Mouse (Mus musculus): Measurements from ENCODE around the gene Dap3. TPM values are rescaled to one million over a fixed set of nuclear protein-coding genes. Genes with fewer than 3 reads are reported as not detected.
"Not testable (repeated sequence)": the region's sequence is repeated elsewhere in the genome, so short reads cannot be mapped to it uniquely, and the experiment has no call there.

Gene Dap3
- polyA plus RNA-seq (2015; fragmentation: Nextera tagmentation; extraction: Ambion mirVana) = 125 and 132 TPM in 2 replicates

DNA sequence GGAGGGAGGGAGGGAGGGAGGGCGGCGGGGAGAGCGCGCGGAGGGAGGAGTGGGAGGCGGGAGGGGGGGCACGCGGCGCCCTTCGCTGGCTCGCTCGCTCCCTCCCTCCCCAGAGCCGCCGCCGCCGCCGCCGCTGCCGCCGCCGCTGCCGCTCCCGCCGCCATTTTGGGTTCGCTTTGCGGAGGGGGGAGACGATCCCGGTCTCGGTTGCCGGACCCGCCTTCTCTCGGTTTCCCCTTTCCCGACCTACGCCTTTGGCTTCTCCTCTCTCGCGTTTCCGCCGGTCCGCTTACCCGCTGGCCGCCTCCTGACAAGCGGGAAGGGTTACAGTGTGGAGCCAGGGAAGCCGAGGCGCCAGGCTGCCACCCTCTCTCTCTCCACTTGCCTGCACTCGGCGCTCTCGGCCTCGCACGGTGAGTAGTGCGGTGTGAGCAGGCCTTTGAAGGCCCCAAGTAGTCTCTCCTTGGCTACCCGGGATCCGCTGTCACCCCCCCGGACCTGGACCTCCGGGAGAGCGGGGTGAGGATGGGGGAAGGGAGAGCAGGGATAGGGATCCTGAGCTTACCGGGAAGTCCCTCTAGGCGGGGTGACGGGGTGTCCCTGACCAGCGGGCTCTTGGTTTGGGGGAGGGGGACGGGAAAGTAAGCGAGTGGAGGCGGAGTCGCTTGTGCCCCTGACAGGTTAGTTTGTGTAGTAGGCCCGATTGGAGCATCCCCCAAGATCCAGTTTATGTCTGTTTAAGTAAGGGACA, at the start of gene Dap3, which contains the start of gene Ash1l:
TSS of gene Dap3 (minus strand) at position 606 of the 751 bp plus-strand sequence.
TSS of gene Ash1l (plus strand) at position 47 of the 751 bp plus-strand sequence.
- H3K9me3 ChIP-seq = no peaks in the 10 kb centered on the region
- H3K4me3 ChIP-seq = peak within 1 kb of the TSS; percentile 95
- peak within 1 kb of the TSS; percentile 100 for H3K27ac ChIP-seq (replicated peaks)
- no peaks in the 10 kb centered on the region for H3K36me3 ChIP-seq
- peak within 1 kb of the TSS; percentile 80 for H3K4me2 ChIP-seq
- no peaks in the 10 kb centered on the region for H3K27me3 ChIP-seq (replicated peaks)
- ATAC-seq (ENCODE audit: extremely low read depth, insufficient number of reproducible peaks, low FRiP score, low TSS enrichment) = peak; percentile 66
- WGBS = under 1% methylated on average over 37 of the region's 64 CpGs
- peaks cover 45% of the 10 kb centered on the region for H3K4me1 ChIP-seq
- H3K9ac ChIP-seq = peak within 1 kb of the TSS; percentile 99

DNA sequence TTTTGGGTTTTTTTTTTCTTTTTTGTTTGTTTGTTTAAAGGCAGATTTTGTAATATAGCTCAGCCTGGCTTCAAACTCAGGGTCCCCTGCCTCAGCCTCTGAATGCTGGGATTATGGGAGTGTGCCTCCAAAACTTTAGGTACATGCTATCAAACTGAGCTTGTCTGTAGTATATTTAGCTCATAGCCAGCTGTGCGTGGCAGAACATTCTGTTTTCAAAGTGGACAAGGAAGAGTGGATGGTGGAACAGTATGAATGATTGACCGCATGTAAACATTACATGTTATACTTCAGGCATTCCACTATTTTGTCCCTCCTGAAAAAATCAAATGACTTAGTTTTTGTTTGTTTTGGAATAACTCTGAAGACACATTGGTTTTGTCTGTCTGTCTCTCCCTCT, 41.8 kb upstream of the Dap3 start:
- Histone ChIP-seq H3K27me3 (replicated peaks) (no peaks in the 10 kb centered on the region), H3K4me1 (peaks cover 13% of the 10 kb centered on the region), H3K9me3 (no peaks in the 10 kb centered on the region), H3K27ac (replicated peaks) (no peak overlapping the region), H3K36me3 (peaks cover 29% of the 10 kb centered on the region), H3K4me3 (no peak overlapping the region), H3K9ac (no peak overlapping the region), H3K4me2 (no peak overlapping the region)
- 64% methylated on average over 2 of the region's 2 CpGs for WGBS
- no peak for ATAC-seq (ENCODE audit: extremely low read depth, insufficient number of reproducible peaks, low FRiP score, low TSS enrichment)

DNA sequence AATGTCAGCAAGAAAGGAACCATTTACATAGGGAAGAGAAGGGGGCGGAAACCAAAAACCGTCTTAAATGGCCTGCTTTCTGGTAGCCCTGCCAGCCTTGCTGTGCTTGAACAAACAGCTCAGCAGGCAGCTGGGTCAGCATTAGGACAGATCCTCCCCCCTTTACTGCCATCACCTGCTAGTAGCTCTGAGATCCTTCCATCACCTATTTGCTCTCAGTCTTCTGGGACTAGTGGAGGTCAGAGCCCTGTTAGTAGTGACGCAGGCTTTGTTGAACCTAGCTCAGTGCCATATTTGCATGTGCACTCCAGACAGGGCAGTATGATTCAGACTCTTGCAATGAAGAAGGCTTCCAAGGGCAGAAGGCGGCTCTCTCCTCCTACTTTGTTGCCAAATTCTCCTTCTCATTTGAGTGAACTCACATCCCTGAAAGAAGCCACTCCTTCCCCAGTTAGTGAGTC, 33.0 kb upstream of the Dap3 start:
- H3K27me3 ChIP-seq (replicated peaks) = no peaks in the 10 kb centered on the region
- ATAC-seq (ENCODE audit: extremely low read depth, insufficient number of reproducible peaks, low FRiP score, low TSS enrichment) = no peak
- H3K4me1 ChIP-seq = no peaks in the 10 kb centered on the region
- no peak overlapping the region for H3K27ac ChIP-seq (replicated peaks)
- no peak overlapping the region for H3K9ac ChIP-seq
- WGBS = 70% methylated on average over 4 of the region's 4 CpGs
- H3K36me3 ChIP-seq = peaks cover 69% of the 10 kb centered on the region
- no peaks in the 10 kb centered on the region for H3K9me3 ChIP-seq
- H3K4me2 ChIP-seq = no peak overlapping the region
- H3K4me3 ChIP-seq = no peak overlapping the region

DNA sequence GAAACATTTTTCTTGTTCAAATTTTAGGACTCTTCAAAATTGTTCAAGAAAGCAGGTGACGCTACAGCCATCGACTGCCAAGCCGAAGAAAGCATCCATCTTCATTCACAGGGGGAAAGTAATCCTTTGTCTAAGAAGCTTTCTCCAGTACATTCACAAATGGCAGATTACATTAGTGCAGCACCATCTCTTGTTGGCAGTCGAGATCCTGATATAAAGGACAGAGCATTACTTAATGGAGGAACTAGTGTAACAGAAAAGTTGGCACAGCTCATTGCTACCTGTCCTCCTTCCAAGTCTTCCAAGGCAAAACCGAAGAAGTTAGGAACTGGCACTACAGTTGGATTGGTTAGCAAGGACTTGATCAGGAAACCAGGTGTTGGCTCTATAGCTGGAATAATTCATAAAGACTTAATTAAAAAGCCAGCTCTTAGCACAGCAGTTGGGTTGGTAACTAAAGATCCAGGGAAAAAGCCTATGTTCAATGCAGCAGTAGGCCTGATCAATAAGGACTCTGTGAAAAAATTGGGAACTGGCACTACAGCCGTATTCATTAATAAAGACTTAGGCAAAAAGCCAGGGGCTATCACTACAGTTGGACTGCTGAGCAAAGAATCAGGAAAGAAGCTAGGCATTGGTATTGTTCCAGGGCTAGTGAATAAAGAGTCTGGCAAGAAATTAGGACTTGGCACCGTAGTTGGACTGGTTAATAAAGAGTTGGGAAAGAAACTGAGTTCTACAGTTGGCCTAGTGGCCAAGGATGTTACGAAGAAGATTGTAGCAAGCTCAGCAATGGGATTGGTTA, 30.4 kb upstream of the Dap3 start:
- H3K9me3 ChIP-seq = 0 out of 2 replicates have a peak, but pooled peaks cover 5% of the 10 kb centered on the region
- no peak for ATAC-seq (ENCODE audit: extremely low read depth, insufficient number of reproducible peaks, low FRiP score, low TSS enrichment)
- no peaks in the 10 kb centered on the region for H3K4me1 ChIP-seq
- no peak overlapping the region for H3K27ac ChIP-seq (replicated peaks)
- no peaks in the 10 kb centered on the region for H3K27me3 ChIP-seq (replicated peaks)
- H3K4me3 ChIP-seq = no peak overlapping the region
- H3K9ac ChIP-seq = no peak overlapping the region
- peaks cover 63% of the 10 kb centered on the region for H3K36me3 ChIP-seq
- 91% methylated on average over 8 of the region's 8 CpGs for WGBS
- H3K4me2 ChIP-seq = no peak overlapping the region

DNA sequence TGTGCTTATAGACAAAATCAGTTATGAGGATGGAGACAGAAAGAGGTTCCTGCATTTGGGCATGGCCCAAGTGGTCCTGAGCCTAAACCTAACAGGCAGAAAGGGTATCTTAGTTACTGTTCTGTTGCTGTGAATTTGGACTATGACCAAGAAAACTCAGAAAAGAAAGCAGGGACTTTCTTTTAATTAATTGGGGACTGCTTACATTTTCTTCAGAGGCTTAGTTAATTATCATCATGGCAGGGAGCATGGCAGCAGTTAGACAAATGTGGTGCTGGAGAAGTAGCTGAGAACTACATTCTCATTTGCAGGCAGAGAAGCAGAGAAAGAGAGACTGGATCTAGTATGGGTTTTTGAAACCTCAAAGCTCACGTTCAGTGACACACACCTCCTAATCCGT, 24.0 kb upstream of the Dap3 start:
- no peak overlapping the region for H3K27ac ChIP-seq (replicated peaks)
- WGBS = 72% methylated on average over 2 of the region's 2 CpGs
- H3K36me3 ChIP-seq = peaks cover 18% of the 10 kb centered on the region
- H3K9ac ChIP-seq = no peak overlapping the region
- H3K9me3 ChIP-seq = 0 out of 2 replicates have a peak, but pooled peaks cover 5% of the 10 kb centered on the region
- H3K27me3 ChIP-seq (replicated peaks) = no peaks in the 10 kb centered on the region
- no peak for ATAC-seq (ENCODE audit: extremely low read depth, insufficient number of reproducible peaks, low FRiP score, low TSS enrichment)
- H3K4me1 ChIP-seq = peaks cover 12% of the 10 kb centered on the region; the same call in 1 of the 2 replicates
- no peak overlapping the region for H3K4me2 ChIP-seq
- no peak overlapping the region for H3K4me3 ChIP-seq

DNA sequence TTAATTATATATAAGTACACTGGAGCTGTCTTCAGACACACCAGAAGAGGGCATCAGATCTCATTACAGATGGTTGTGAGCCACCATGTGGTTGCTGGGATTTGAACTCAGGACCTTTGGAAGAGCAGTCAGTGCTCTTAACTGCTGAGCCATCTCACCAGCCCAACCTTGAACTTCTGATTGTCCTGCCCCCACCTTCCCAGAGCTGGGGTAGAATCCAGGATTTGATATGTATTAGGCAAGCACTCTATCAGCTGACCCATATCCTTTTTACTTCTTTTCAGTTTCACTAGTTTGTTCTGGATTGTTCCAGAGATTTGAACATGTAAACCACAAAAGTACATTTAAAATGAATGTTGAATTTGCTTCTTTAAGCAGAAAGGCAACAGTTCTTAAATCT, 12.2 kb upstream of the Dap3 start:
- not testable (repeated sequence) for H3K9me3 ChIP-seq

DNA sequence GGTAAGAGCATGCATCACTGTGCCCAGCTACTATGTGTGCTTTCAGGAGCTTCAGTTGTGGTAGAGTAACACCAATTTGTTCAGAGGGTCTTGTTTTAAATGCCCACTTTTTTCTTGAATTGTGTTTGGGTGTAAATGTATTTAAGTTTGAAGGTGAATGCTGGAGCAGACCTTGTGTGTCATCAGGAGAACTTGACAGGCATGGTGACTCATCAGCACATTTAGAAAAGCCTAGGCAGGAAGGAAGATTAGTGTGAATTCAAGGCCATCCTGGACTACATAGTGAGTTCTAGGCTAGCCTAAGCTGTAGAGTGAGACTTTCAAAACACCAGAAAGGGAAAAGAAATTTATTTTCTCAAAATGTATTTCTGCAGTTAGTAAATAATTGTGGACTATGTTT, 2.8 kb upstream of the Dap3 start:
- H3K27ac ChIP-seq (replicated peaks) = no peak overlapping the region
- no peaks in the 10 kb centered on the region for H3K9me3 ChIP-seq
- H3K4me3 ChIP-seq = no peak overlapping the region
- no peak overlapping the region for H3K9ac ChIP-seq
- no peaks in the 10 kb centered on the region for H3K36me3 ChIP-seq
- no peak overlapping the region for H3K4me2 ChIP-seq
- H3K4me1 ChIP-seq = peaks cover 46% of the 10 kb centered on the region
- no peaks in the 10 kb centered on the region for H3K27me3 ChIP-seq (replicated peaks)
- ATAC-seq (ENCODE audit: extremely low read depth, insufficient number of reproducible peaks, low FRiP score, low TSS enrichment) = no peak

More for the DNA sequence above, 12.2 kb upstream of the Dap3 start:
- H3K36me3 ChIP-seq = peaks cover 20% of the 10 kb centered on the region
- peaks cover 15% of the 10 kb centered on the region for H3K4me1 ChIP-seq
- H3K4me2 ChIP-seq; H3K9ac ChIP-seq; ATAC-seq (ENCODE audit: extremely low read depth, insufficient number of reproducible peaks, low FRiP score, low TSS enrichment); H3K27me3 ChIP-seq (replicated peaks); H3K27ac ChIP-seq (replicated peaks); H3K4me3 ChIP-seq: not testable (repeated sequence)

DNA sequence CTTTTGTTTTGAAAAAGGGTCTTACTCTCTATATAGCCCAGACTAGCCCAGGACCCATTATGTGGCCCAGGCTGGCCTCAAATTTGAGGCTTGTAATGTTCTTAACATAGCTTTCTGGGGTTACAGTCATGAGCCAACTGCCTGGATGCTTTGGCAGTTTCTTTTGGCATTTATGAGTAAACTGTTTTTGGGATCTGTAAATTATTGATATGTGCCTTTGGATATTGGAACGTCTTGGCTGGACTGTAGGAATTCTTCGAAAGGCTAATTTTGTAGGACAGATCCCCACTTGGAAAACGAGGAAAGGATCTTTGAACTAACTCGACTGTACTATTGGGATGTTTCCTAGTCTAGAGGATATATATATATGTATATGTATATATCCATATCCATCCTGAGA, 2.3 kb upstream of the Dap3 start:
- Histone ChIP-seq H3K9ac (no peak overlapping the region), H3K4me2 (no peak overlapping the region), H3K36me3 (no peaks in the 10 kb centered on the region), H3K4me3 (no peak overlapping the region), H3K27ac (replicated peaks) (no peak overlapping the region), H3K4me1 (peaks cover 48% of the 10 kb centered on the region), H3K27me3 (replicated peaks) (no peaks in the 10 kb centered on the region), H3K9me3 (no peaks in the 10 kb centered on the region)
- ATAC-seq (ENCODE audit: extremely low read depth, insufficient number of reproducible peaks, low FRiP score, low TSS enrichment) = no peak
- 79% methylated on average over 4 of the region's 4 CpGs for WGBS

DNA sequence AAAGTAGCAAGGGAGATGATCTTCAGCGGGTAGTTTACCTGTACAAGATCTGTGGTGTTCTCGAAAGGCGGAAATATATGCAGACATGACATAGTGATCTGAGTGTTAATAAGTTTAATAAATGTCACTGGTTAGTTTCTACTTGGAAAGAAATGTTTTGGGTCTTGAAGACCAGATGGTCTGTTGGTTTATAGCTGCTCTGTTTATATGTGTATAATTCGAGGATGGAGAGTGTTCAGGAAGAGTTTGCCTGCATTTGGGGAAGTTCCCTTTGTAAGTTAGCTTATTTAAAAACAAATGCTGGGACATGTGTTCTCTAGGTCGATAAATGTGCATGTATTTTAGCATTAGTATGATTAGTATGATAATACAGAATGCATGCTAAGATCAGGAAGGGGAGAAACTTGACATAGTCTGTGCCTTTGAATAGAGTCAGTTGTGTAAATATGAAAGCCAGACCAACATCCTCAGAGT, 383 bp upstream of the Dap3 start:
- ATAC-seq (ENCODE audit: extremely low read depth, insufficient number of reproducible peaks, low FRiP score, low TSS enrichment) = no peak
- H3K9ac ChIP-seq = peak overlapping the region; percentile 99
- H3K4me2 ChIP-seq = peak overlapping the region; percentile 80
- WGBS = 4% methylated on average over 5 of the region's 5 CpGs
- no peaks in the 10 kb centered on the region for H3K9me3 ChIP-seq
- peak overlapping the region; percentile 95 for H3K4me3 ChIP-seq
- H3K4me1 ChIP-seq = peaks cover 45% of the 10 kb centered on the region
- peak overlapping the region; percentile 100 for H3K27ac ChIP-seq (replicated peaks)
- H3K27me3 ChIP-seq (replicated peaks) = no peaks in the 10 kb centered on the region
- H3K36me3 ChIP-seq = no peaks in the 10 kb centered on the region

DNA sequence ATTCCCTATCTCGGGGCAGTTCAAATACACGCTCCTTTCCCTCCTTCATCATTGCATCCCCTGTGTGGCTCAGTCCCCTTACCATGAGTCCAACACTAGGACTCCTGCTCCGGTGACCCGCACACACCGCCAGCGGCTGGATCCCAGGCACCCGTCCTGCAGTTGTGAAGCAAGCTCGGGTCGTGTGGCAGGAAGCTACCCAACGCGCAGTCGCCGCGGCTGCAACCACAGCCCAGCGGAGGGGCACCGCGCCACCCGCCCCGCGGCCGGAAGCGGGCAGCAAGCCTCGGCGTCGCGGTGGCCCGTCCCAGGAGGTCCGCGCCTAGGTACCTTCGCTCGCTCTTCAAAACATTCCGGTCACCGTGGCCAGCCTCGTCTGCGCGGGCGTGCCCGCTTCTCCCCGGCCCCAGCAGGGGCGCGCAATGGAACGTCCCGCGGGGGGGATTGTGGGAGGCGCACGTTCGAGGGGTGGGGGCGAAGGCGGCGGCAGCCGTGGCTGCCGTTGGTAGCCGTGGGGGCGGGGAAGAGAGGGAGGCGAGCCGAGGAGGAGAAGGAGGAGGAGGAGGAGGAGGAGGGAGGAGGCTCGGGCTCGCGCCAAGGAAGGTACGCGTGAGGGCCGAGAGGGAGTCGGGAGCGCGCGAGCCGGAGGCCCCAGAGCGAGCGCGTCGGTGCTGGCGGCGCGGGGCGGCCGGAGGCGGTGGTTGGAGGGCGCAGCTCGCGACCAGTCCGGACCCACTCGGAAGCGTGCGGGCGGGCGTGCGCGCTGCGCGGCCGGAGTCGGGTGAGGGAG, 1.0 kb downstream of the Dap3 start:
- under 1% methylated on average over 56 of the region's 92 CpGs for WGBS
- peak overlapping the region; percentile 80 for H3K4me2 ChIP-seq
- peak; percentile 84 for ATAC-seq (ENCODE audit: extremely low read depth, insufficient number of reproducible peaks, low FRiP score, low TSS enrichment)

DNA sequence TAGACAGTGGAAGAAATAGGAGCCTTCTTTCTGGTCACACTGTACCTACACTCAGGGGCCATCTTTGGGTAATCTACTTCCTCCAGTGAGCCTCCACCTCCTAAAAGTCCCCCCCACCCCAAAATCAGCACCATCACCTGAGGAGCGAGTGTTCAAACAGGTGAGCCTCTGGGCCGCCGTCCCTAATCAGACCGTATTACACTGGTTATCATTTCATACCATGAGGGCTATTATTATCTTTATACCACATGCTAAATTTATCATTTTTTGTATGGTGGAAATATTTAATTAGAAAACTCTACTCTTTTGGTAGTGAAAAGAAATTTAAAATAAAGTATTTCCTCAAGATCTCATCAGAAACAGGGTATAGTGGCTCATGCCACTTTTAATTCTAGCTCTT, 6.9 kb downstream of the Dap3 start:
- WGBS = 91% methylated on average over 4 of the region's 4 CpGs
- Histone ChIP-seq H3K4me1 (peaks cover 21% of the 10 kb centered on the region), H3K27me3 (replicated peaks) (no peaks in the 10 kb centered on the region), H3K9ac (no peak overlapping the region), H3K36me3 (peaks cover 33% of the 10 kb centered on the region), H3K9me3 (no peaks in the 10 kb centered on the region), H3K27ac (replicated peaks) (no peak overlapping the region), H3K4me3 (no peak overlapping the region), H3K4me2 (no peak overlapping the region)
- no peak for ATAC-seq (ENCODE audit: extremely low read depth, insufficient number of reproducible peaks, low FRiP score, low TSS enrichment)

More for the DNA sequence above, 1.0 kb downstream of the Dap3 start:
- Histone ChIP-seq H3K27ac (replicated peaks) (peak overlapping the region; percentile 100), H3K4me1 (peaks cover 43% of the 10 kb centered on the region), H3K27me3 (replicated peaks) (no peaks in the 10 kb centered on the region), H3K9me3 (no peaks in the 10 kb centered on the region), H3K9ac (peak overlapping the region; percentile 99), H3K4me3 (peak overlapping the region; percentile 95), H3K36me3 (no peaks in the 10 kb centered on the region)
